ENCODE assay signal across 14 mouse cellular contexts in the genomic region with DNA sequence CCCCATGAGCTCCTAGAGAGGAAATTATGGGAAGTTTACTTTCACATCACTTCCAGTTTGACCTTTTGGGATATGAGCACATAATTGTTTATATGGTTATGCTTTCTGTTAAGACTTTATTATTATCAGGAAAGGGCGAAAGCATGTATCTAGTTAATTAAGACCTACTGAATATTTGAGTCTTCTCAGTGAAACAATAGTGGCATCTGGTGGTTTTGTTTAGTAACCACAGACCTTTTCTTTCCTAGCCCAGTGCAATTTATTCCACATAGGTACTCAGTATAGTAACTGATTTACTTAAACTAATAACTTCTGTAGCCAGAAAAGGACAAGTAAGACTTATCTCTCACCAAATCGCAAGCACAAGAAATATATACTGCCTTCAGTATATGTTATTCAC. TPM values are rescaled to one million over a fixed set of nuclear protein-coding genes. Genes with fewer than 3 reads are reported as not detected.
DNase-seq lines count a peak whose midpoint lies in the region; ATAC-seq and TF ChIP-seq lines count a peak whose summit lies in the region.
"Had no signal": no experiment of that assay in that cellular context is flagged by ENCODE, and none has a peak within 500 bp of the region (broad histone marks: within the 10 kb centered on the region; RNA-seq: fewer than 3 reads in every experiment).

No protein-coding gene starts in this region.

- H3K4me3 ChIP-seq in kidney, postnatal 0 days (replicated peaks; ENCODE audit: low read depth, low read length): no peak overlapping the region
- H3K4me3 ChIP-seq in kidney, embryonic 14.5 days (ENCODE audit: low read length): no peak overlapping the region
- H3K4me3 ChIP-seq in thymus, adult 2 months (ENCODE audit: control insufficient read depth, insufficient read depth, low read length): no peak overlapping the region
- H3K4me3 ChIP-seq: heart, embryonic 12.5 days; hindbrain, embryonic 15.5 days; limb, embryonic 12.5 days had no signal

- peak; percentile 24 for DNase-seq in cerebellum, adult 9-10 months
- peak; percentile 61 for DNase-seq in kidney, postnatal 0 days (ENCODE audit: low spot score)
- DNase-seq in thymus, postnatal 0 days (ENCODE audit: low spot score): peak; percentile 37
- no peak for DNase-seq in thymus, adult 2 months
- DNase-seq in adrenal gland, postnatal 36 days: no peak
- DNase-seq in T-cell, adult 2 months (ENCODE audit: low spot score): no peak
- DNase-seq: cerebellum, adult 9-11 months; right cerebral cortex, adult 18-20 months had no signal

- TF ChIP-seq POLR2A in thymus, adult 2 months (IDR thresholded peaks at IDR 0.05; ENCODE audit: control insufficient read depth, extremely low read depth, insufficient read depth, low read length, poor library complexity): no peak

- no peak overlapping the region for H3K4me2 ChIP-seq in kidney, postnatal 0 days (ENCODE audit: low read length)
- no peak overlapping the region for H3K4me2 ChIP-seq in kidney, embryonic 14.5 days (replicated peaks; ENCODE audit: low read depth, low read length)
- H3K4me2 ChIP-seq: heart, embryonic 12.5 days; hindbrain, embryonic 15.5 days; limb, embryonic 12.5 days had no signal

- 71% methylated on average over 2 of the region's 2 CpGs for WGBS in kidney, postnatal 0 days
- WGBS in kidney, embryonic 14.5 days: 81% methylated on average over 2 of the region's 2 CpGs
- WGBS in thymus, adult 2 months: 93% methylated on average over 2 of the region's 2 CpGs

- peak; percentile 79 for TF ChIP-seq CTCF in kidney, postnatal 0 days (IDR thresholded peaks at IDR 0.05; ENCODE audit: low read depth)
- TF ChIP-seq CTCF in thymus, adult 2 months (IDR thresholded peaks at IDR 0.05; ENCODE audit: borderline replicate concordance, control insufficient read depth, extremely low read depth, insufficient read depth, low read length, poor library complexity): no peak

- H3K9me3 ChIP-seq in kidney, postnatal 0 days (replicated peaks; ENCODE audit: low read length): no peaks in the 10 kb centered on the region
- H3K9me3 ChIP-seq in kidney, embryonic 14.5 days (ENCODE audit: control insufficient read depth, low read length): no peaks in the 10 kb centered on the region
- H3K9me3 ChIP-seq: heart, embryonic 12.5 days; hindbrain, embryonic 15.5 days; limb, embryonic 12.5 days had no signal

- no peak overlapping the region for H3K9ac ChIP-seq in kidney, postnatal 0 days (ENCODE audit: low read depth, low read length)
- H3K9ac ChIP-seq in kidney, embryonic 14.5 days (ENCODE audit: low read depth, low read length): no peak overlapping the region
- H3K9ac ChIP-seq: heart, embryonic 12.5 days; hindbrain, embryonic 15.5 days; limb, embryonic 12.5 days had no signal

- no peaks in the 10 kb centered on the region for H3K36me3 ChIP-seq in kidney, postnatal 0 days (ENCODE audit: insufficient read depth, low read length)
- H3K36me3 ChIP-seq in kidney, embryonic 14.5 days (ENCODE audit: control insufficient read depth, insufficient read depth, low read length): no peaks in the 10 kb centered on the region
- H3K36me3 ChIP-seq in thymus, adult 2 months (ENCODE audit: control insufficient read depth, insufficient read depth, low read length): no peaks in the 10 kb centered on the region
- H3K36me3 ChIP-seq: hindbrain, embryonic 15.5 days; limb, embryonic 12.5 days had no signal

- H3K27ac ChIP-seq in kidney, postnatal 0 days: no peak overlapping the region
- no peak overlapping the region for H3K27ac ChIP-seq in kidney, embryonic 14.5 days (ENCODE audit: low read depth, low read length)
- H3K27ac ChIP-seq in thymus, adult 2 months (ENCODE audit: control insufficient read depth, insufficient read depth, low read length): no peak overlapping the region
- H3K27ac ChIP-seq: hindbrain, embryonic 15.5 days; limb, embryonic 12.5 days; macrophage had no signal

- H3K4me1 ChIP-seq in kidney, postnatal 0 days (replicated peaks; ENCODE audit: insufficient read depth, low read length): no peaks in the 10 kb centered on the region
- no peaks in the 10 kb centered on the region for H3K4me1 ChIP-seq in kidney, embryonic 14.5 days (ENCODE audit: control insufficient read depth, insufficient read depth, low read length)
- no peaks in the 10 kb centered on the region for H3K4me1 ChIP-seq in thymus, adult 2 months (replicated peaks; ENCODE audit: control insufficient read depth, insufficient read depth, low read length)
- H3K4me1 ChIP-seq: heart, embryonic 12.5 days; hindbrain, embryonic 15.5 days; limb, embryonic 12.5 days had no signal

- H3K27me3 ChIP-seq in kidney, postnatal 0 days (ENCODE audit: insufficient read depth, low read length): no peaks in the 10 kb centered on the region
- no peaks in the 10 kb centered on the region for H3K27me3 ChIP-seq in kidney, embryonic 14.5 days (ENCODE audit: control insufficient read depth, insufficient read depth, low read length)
- no peaks in the 10 kb centered on the region for H3K27me3 ChIP-seq in thymus, adult 2 months (ENCODE audit: control insufficient read depth, insufficient read depth, low read length)
- H3K27me3 ChIP-seq: heart, embryonic 12.5 days; hindbrain, embryonic 15.5 days; limb, embryonic 12.5 days had no signal

- no peak for ATAC-seq in cerebellum, adult (ENCODE audit: insufficient number of reproducible peaks, low FRiP score, low TSS enrichment)
- no peak for ATAC-seq in kidney, postnatal 0 days (replicated peaks; ENCODE audit: low FRiP score, low read depth)
- no peak for ATAC-seq in kidney, embryonic 14.5 days (ENCODE audit: low FRiP score, low TSS enrichment)

RNA-seq across cellular contexts. Expression of a gene that starts 29.8 kb away (rescaled TPM):
- 0.79 and 0.92 TPM in 2 replicates for polyA plus RNA-seq in kidney, postnatal 0 days (2015; fragmentation: Nextera tagmentation; extraction: Ambion mirVana)
- 0.87 and 0.99 TPM in 2 replicates for polyA plus RNA-seq in kidney, embryonic 14.5 days (2014; fragmentation: Nextera tagmentation; extraction: Ambion mirVana)
- polyA plus RNA-seq in thymus, postnatal 0 days (2015; fragmentation: Nextera tagmentation; extraction: Ambion mirVana): 3.4 TPM in 2 replicates
- polyA plus RNA-seq in thymus, adult 2 months (2012; rRNA removed): 4.9 and 6.6 TPM in 2 replicates
- 1 to 10 TPM; 1.2 to 1.4 TPM for total RNA-seq in adrenal gland, postnatal 36 days (2021)

Comparison
In these comparisons a context has a peak if more than half of its experiments do, and no peak if none do; other contexts are left out.
1. DNase-seq: peak in cerebellum, adult 9-10 months (single experiment), kidney, postnatal 0 days (single experiment) and thymus, postnatal 0 days (single experiment); none in thymus, adult 2 months (single experiment), adrenal gland, postnatal 36 days (0 of 2) and T-cell, adult 2 months (single experiment).